Mouse (Mus musculus) forebrain, embryonic 14.5 days (tissue): ENCODE measurements at regions not wholly inside any gene's neighbourhood (a gene's known extent, or its start where the extent isn't known, plus 50 kb on each side); places are given as distances from the start of the nearest gene placed in this dataset.
A peak's percentile ranks its signal among the peaks of the same experiment; 100 is the strongest.

Experiments used
- ATAC-seq: fragments of 200-750 bp; cut with Nextera tagmentation; 2 replicates; pipeline ENCODE4 v1.8.0; 2017; ENCODE audit warnings: mild to moderate bottlenecking, moderate library complexity
- DNase-seq: peaks from one replicate; pipeline ENCODE4 v3.0.0-alpha.2; 2015; ENCODE audit warnings: low spot score
- H3K27ac ChIP-seq: fragments of 300-500 bp; sonication (generic); 2 replicates; pipeline ENCODE4 v1.5.1; 2014; ENCODE audit warnings: low read depth, mild to moderate bottlenecking, control low read depth, low read length, moderate library complexity
- H3K27me3 ChIP-seq: fragments of 300-500 bp; sonication (generic); replicated peaks from 2 replicates; pipeline ENCODE4 v1.6.1; 2014; ENCODE audit warnings: low read length, control low read depth, mixed read lengths; ENCODE audit not compliant: control insufficient read depth, insufficient read depth
- H3K36me3 ChIP-seq: fragments of 300-500 bp; sonication (generic); 2 replicates; pipeline ENCODE4 v1.6.1; 2014; ENCODE audit warnings: low read length, control low read depth; ENCODE audit not compliant: control insufficient read depth, insufficient read depth
- H3K4me1 ChIP-seq: fragments of 300-500 bp; sonication (generic); 2 replicates; pipeline ENCODE4 v1.6.1; 2014; ENCODE audit warnings: antibody characterized with exemption, low read length, control low read depth; ENCODE audit not compliant: control insufficient read depth, insufficient read depth
- H3K4me2 ChIP-seq: fragments of 300-500 bp; sonication (generic); 2 replicates; pipeline ENCODE4 v1.6.1; 2014; ENCODE audit warnings: mild to moderate bottlenecking, control low read depth, low read length
- H3K4me3 ChIP-seq: fragments of 300-500 bp; sonication (generic); 2 replicates; pipeline ENCODE4 v1.5.1; 2014; ENCODE audit warnings: low read depth, low read length, control low read depth
- H3K9ac ChIP-seq: fragments of 300-500 bp; sonication (generic); 2 replicates; pipeline ENCODE4 v1.6.1; 2014; ENCODE audit warnings: mild to moderate bottlenecking, low read length, control low read depth, moderate library complexity
- H3K9me3 ChIP-seq: fragments of 300-500 bp; sonication (generic); replicated peaks from 2 replicates; pipeline ENCODE4 v1.6.1; 2016; ENCODE audit warnings: low read length, control low read depth, mixed read lengths; ENCODE audit not compliant: control insufficient read depth
- WGBS: fragments of 180-500 bp; shearing (Covaris S2); extraction: QIAGEN DNeasy Blood & Tissue Kit; methylation state at CpG from one replicate; pipeline ENCODE4 v1.1.7; 2014; 5-methylcytosine and 5-hydroxymethylcytosine counted together

GRCm38 (mm10) chr12:109745731-109746484, 145.8 kb upstream of the Rtl1 start:
- Histone ChIP-seq H3K9me3 (no peaks in the 10 kb centered on the region), H3K27me3 (no peaks in the 10 kb centered on the region), H3K9ac (no peak overlapping the region), H3K36me3 (peaks cover 28% of the 10 kb centered on the region), H3K4me1 (peaks cover 34% of the 10 kb centered on the region), H3K4me3 (no peak overlapping the region), H3K4me2 (no peak overlapping the region), H3K27ac (peak overlapping the region; percentile 23)
- DNase-seq (peak; percentile 88), ATAC-seq (peak; percentile 75)
- WGBS: 29% methylated on average over 15 of the region's 15 CpGs

- ATAC-seq (no peak), DNase-seq (no peak)
- 83% methylated on average over 5 of the region's 5 CpGs for WGBS
- Histone ChIP-seq H3K4me1 (peaks cover 34% of the 10 kb centered on the region), H3K4me2 (no peak overlapping the region), H3K9ac (no peak overlapping the region), H3K27ac (0 out of 2 replicates have a peak overlapping the region, but pooled peaks have one; percentile 23), H3K27me3 (no peaks in the 10 kb centered on the region), H3K36me3 (peaks cover 19% of the 10 kb centered on the region), H3K9me3 (no peaks in the 10 kb centered on the region), H3K4me3 (no peak overlapping the region)
Observed at GRCm38 (mm10) chr12:109747201-109747600, 147.1 kb upstream of the Rtl1 start.

GRCm38 (mm10) chr12:109747776-109748175, 147.6 kb upstream of the Rtl1 start:
- Histone ChIP-seq H3K9me3 (no peaks in the 10 kb centered on the region), H3K4me3 (no peak overlapping the region), H3K4me2 (no peak overlapping the region), H3K9ac (no peak overlapping the region), H3K4me1 (peaks cover 34% of the 10 kb centered on the region), H3K36me3 (peaks cover 15% of the 10 kb centered on the region), H3K27me3 (no peaks in the 10 kb centered on the region), H3K27ac (peak overlapping the region; percentile 21; the same call in 1 of the 2 replicates)
- no peak for ATAC-seq
- no peak for DNase-seq
- WGBS: 87% methylated on average over 13 of the region's 13 CpGs

- H3K9ac ChIP-seq: no peak overlapping the region
- peak overlapping the region; percentile 21; the same call in 1 of the 2 replicates for H3K27ac ChIP-seq
- no peaks in the 10 kb centered on the region for H3K27me3 ChIP-seq
- H3K9me3 ChIP-seq: no peaks in the 10 kb centered on the region
- H3K4me3 ChIP-seq: no peak overlapping the region
- WGBS: 66% methylated on average over 12 of the region's 12 CpGs
- H3K4me1 ChIP-seq: peaks cover 34% of the 10 kb centered on the region
- DNase-seq (peak; percentile 78), ATAC-seq (peak; percentile 32; the same call in 1 of the 2 replicates)
- peaks cover 15% of the 10 kb centered on the region for H3K36me3 ChIP-seq
- H3K4me2 ChIP-seq: no peak overlapping the region
Observed at GRCm38 (mm10) chr12:109748326-109749059, 148.4 kb upstream of the Rtl1 start.

- ATAC-seq: no peak
Observed at GRCm38 (mm10) chr12:109749256-109749655, 149.1 kb upstream of the Rtl1 start.

GRCm38 (mm10) chr12:109749711-109750243, 149.6 kb upstream of the Rtl1 start:
- 3% methylated on average over 14 of the region's 14 CpGs for WGBS
- peak overlapping the region; percentile 52; the same call in 1 of the 2 replicates for H3K9ac ChIP-seq
- peaks cover 34% of the 10 kb centered on the region for H3K4me1 ChIP-seq
- ATAC-seq (peak; percentile 59), DNase-seq (peak; percentile 78)
- H3K4me3 ChIP-seq: peak overlapping the region; percentile 18
- H3K4me2 ChIP-seq: peak overlapping the region; percentile 53
- peaks cover 7% of the 10 kb centered on the region; the same call in 1 of the 2 replicates for H3K36me3 ChIP-seq
- peak overlapping the region; percentile 68 for H3K27ac ChIP-seq
- no peaks in the 10 kb centered on the region for H3K9me3 ChIP-seq
- no peaks in the 10 kb centered on the region for H3K27me3 ChIP-seq

More at GRCm38 (mm10) chr12:109749256-109749655, 149.1 kb upstream of the Rtl1 start:
- no peaks in the 10 kb centered on the region for H3K9me3 ChIP-seq
- H3K27me3 ChIP-seq: no peaks in the 10 kb centered on the region
- peaks cover 34% of the 10 kb centered on the region for H3K4me1 ChIP-seq
- DNase-seq: no peak
- peak overlapping the region; percentile 68; the same call in 1 of the 2 replicates for H3K27ac ChIP-seq
- WGBS: 38% methylated on average over 2 of the region's 2 CpGs
- peak overlapping the region; percentile 52; the same call in 1 of the 2 replicates for H3K9ac ChIP-seq
- H3K36me3 ChIP-seq: peaks cover 8% of the 10 kb centered on the region
- H3K4me3 ChIP-seq: no peak overlapping the region
- peak overlapping the region; percentile 53 for H3K4me2 ChIP-seq

GRCm38 (mm10) chr12:109754986-109755385, 154.9 kb upstream of the Rtl1 start:
- H3K4me1 ChIP-seq: no peaks in the 10 kb centered on the region
- no peak overlapping the region for H3K27ac ChIP-seq
- H3K9ac ChIP-seq: no peak overlapping the region
- ATAC-seq (no peak), DNase-seq (no peak)
- 65% methylated on average over 7 of the region's 7 CpGs for WGBS
- no peaks in the 10 kb centered on the region for H3K9me3 ChIP-seq
- H3K4me3 ChIP-seq: no peak overlapping the region
- no peak overlapping the region for H3K4me2 ChIP-seq
- no peaks in the 10 kb centered on the region for H3K36me3 ChIP-seq
- no peaks in the 10 kb centered on the region for H3K27me3 ChIP-seq

GRCm38 (mm10) chr12:109764293-109764692, 164.2 kb upstream of the Rtl1 start:
- no peaks in the 10 kb centered on the region for H3K36me3 ChIP-seq
- H3K4me2 ChIP-seq: no peak overlapping the region
- DNase-seq: no peak
- no peak for ATAC-seq
- H3K27ac ChIP-seq: no peak overlapping the region
- H3K9me3 ChIP-seq: no peaks in the 10 kb centered on the region
- H3K4me3 ChIP-seq: no peak overlapping the region
- no peak overlapping the region for H3K9ac ChIP-seq
- no peaks in the 10 kb centered on the region for H3K4me1 ChIP-seq
- 72% methylated on average over 4 of the region's 4 CpGs for WGBS
- no peaks in the 10 kb centered on the region for H3K27me3 ChIP-seq
